Mouse (Mus musculus): ENCODE measurements around the gene Olfr291.

Olfr291 gene

DNA sequence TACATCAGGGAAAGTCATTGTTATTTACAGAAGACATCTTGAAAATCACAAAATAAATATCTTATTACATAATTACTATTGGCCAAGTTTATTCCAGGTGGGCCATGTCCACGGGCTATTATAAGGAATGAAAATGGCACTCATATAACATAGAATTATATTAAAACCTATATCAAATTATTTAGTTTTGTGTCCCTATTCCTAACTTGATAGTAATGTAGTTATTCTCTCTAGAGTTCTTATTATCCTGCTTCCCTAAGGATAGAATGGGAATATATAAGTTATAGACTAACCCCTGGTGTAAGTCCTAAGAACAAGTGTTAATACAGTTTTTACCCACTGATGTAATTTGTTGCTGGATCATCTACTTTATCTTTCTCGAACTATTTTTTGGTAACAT is at the start of gene Olfr291:
Gene Olfr291, plus strand, starts transcription at position 301 of the 400 bp plus-strand sequence.
- no peak for DNase-seq

DNA sequence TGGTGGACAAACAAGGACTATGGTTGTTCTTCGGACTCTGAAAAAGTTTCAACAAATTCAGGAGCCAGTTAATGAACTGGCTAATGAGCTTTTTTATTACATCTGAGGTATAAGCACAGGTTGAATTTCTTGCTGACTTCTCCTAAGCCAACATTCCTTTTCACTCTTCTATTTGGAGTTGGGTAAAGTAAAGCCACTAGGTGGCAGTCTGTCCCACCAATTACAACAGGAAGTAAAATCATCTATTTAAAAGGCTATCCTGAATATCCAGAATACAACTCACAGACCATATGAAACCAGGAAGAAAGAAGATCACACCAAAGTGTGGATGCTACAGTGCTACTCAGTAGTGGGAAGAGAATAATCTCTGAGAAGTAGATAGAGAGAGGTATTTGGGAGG is 48.1 kb upstream of the Olfr291 start:
- no peak for DNase-seq

DNA sequence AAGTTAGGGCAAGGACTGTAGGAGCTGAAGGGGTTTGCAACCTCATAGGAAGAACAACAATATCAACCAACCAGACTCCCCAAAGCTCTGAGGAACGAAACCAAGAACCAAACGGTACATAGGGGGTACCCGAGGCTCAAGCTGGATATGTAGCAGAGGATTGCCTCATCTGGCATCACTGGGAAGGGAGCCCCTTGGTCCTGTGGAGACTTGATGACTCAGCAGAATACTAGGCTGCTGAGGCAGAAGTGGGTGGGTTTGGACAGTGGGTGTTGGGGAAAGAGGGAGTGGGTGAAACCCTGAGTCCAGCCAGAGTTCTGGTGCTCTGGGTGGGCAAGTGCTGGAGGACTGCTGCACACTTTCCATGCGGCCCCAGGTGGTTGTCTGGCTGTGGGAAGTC is 47.2 kb upstream of the Olfr291 start:
- DNase-seq: no peak

DNA sequence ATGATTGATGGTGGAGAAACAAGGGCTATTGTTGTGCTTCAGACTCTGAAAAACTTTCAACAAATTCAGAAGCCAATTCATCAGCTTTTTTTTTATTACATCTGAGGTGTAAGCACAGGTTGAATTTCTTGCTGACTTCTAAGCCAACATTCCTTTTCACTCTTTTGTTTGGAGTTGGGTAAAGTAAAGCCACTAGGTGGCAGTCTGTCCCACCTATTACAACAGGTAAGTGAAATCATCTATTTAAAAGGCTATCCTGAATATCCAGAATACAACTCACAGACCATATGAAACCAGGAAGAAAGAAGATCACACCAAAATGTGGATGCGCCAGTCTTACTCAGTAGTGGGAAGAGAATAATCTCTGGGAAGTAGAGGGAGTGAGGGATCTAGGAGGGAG is 31.2 kb downstream of the Olfr291 start:
- DNase-seq: no peak

Data from lung, postnatal 14 days (tissue).